In genomic region chr10:127665366-127666181, GRCm38 (mm10) we compare ENCODE assay signal across 8 mouse cellular contexts. TPM values are rescaled to one million over a fixed set of nuclear protein-coding genes. Genes with fewer than 3 reads are reported as not detected.
A peak's percentile ranks its signal among the peaks of the same experiment; 100 is the strongest.
DNase-seq lines count a peak whose midpoint lies in the region; ATAC-seq lines count a peak whose summit lies in the region.

No protein-coding gene starts in this region.

- peak; percentile 60 for DNase-seq in cerebellum, adult 11-12 months
- DNase-seq in cerebellum, postnatal 4 days (ENCODE audit: low spot score in 2 of 2), result no peak
- DNase-seq in urinary bladder, postnatal 4 days (ENCODE audit: low spot score in 2 of 2), result peak; percentile 30 to 58
- DNase-seq in urinary bladder, postnatal 14 days (ENCODE audit: low spot score), result no peak
- peak; percentile 30 to 48 for DNase-seq in heart, postnatal 10 days
- DNase-seq in left cerebral cortex, adult 8-10 months (ENCODE audit: low spot score in 2 of 2), result no peak

- H3K4me1 ChIP-seq in liver, embryonic 16.5 days (ENCODE audit: control insufficient read depth, low read depth, low read length), result peaks cover 31% of the 10 kb centered on the region
- peaks cover 59% of the 10 kb centered on the region for H3K4me1 ChIP-seq in stomach, embryonic 14.5 days (ENCODE audit: control insufficient read depth, insufficient read depth, low read length)

- H3K27ac ChIP-seq in liver, embryonic 16.5 days (ENCODE audit: low read length), result peak overlapping the region; percentile 84; the same call in 1 of the 2 replicates
- peak overlapping the region; percentile 98 for H3K27ac ChIP-seq in stomach, embryonic 14.5 days (ENCODE audit: low read length)

- no peak for ATAC-seq in liver, embryonic 16.5 days (ENCODE audit: low read depth)
- no peak for ATAC-seq in stomach, embryonic 14.5 days (ENCODE audit: insufficient number of reproducible peaks, insufficient read depth, low FRiP score, low read depth)

- H3K4me3 ChIP-seq in liver, embryonic 16.5 days (ENCODE audit: low read depth, low read length), result peak overlapping the region; percentile 59
- H3K4me3 ChIP-seq in stomach, embryonic 14.5 days (ENCODE audit: low read depth, low read length), result peak overlapping the region; percentile 73

- H3K4me2 ChIP-seq in liver, embryonic 16.5 days (ENCODE audit: low read depth, low read length), result peak overlapping the region; percentile 53
- H3K4me2 ChIP-seq in stomach, embryonic 14.5 days (replicated peaks; ENCODE audit: low read depth, low read length), result peak overlapping the region; percentile 73

- intact Hi-C loops in heart, postnatal 10 days (cut with DNase I), result loop anchor here (2.0 to 10.0 kb wide), 3 partner anchors 23 to 471 kb away; partner anchors contain the start of genes Arhgef25, Dtx3 and Stat6

- 9% methylated on average over 14 of the region's 14 CpGs for WGBS in liver, embryonic 16.5 days (ENCODE audit: insufficient replicate concordance)
- WGBS in stomach, embryonic 14.5 days, result 8% methylated on average over 14 of the region's 14 CpGs

- peak overlapping the region; percentile 44 for H3K9ac ChIP-seq in liver, embryonic 16.5 days (ENCODE audit: low read depth, low read length)
- H3K9ac ChIP-seq in stomach, embryonic 14.5 days (replicated peaks; ENCODE audit: low read depth, low read length), result peak overlapping the region; percentile 78

- H3K27me3 ChIP-seq in liver, embryonic 16.5 days (ENCODE audit: control insufficient read depth, insufficient read depth, low read depth, low read length), result peaks cover 66% of the 10 kb centered on the region
- H3K27me3 ChIP-seq in stomach, embryonic 14.5 days (ENCODE audit: control insufficient read depth, insufficient read depth, low read length), result no peaks in the 10 kb centered on the region

- no peaks in the 10 kb centered on the region for H3K36me3 ChIP-seq in liver, embryonic 16.5 days (ENCODE audit: control insufficient read depth, insufficient read depth)
- peaks cover 16% of the 10 kb centered on the region for H3K36me3 ChIP-seq in stomach, embryonic 14.5 days (ENCODE audit: control insufficient read depth, insufficient read depth, low read length)

- H3K9me3 ChIP-seq in liver, embryonic 16.5 days (replicated peaks; ENCODE audit: control insufficient read depth, low read length), result no peaks in the 10 kb centered on the region
- H3K9me3 ChIP-seq in stomach, embryonic 14.5 days (ENCODE audit: control insufficient read depth, low read depth, low read length), result no peaks in the 10 kb centered on the region

RNA-seq across cellular contexts. Expression of gene Nemp1, which starts 1.1 kb away (rescaled TPM):
- 1 to 10 TPM; 5.0 to 7.0 TPM for total RNA-seq in heart, postnatal 10 days (2021)
- polyA plus RNA-seq in liver, embryonic 16.5 days (2015; fragmentation: Nextera tagmentation; extraction: Ambion mirVana), result 6.7 and 7.1 TPM in 2 replicates
- polyA plus RNA-seq in stomach, embryonic 14.5 days (2014; fragmentation: Nextera tagmentation; extraction: Ambion mirVana), result 10.2 and 11.3 TPM in 2 replicates
- total RNA-seq in left cerebral cortex, adult 8-10 months (2022), result 1 to 10 TPM; 4.7 to 6.1 (median 5.1) TPM

RNA-seq across cellular contexts. Expression of gene Nab2, which starts 2.8 kb away (rescaled TPM):
- 10 to 100 TPM in 1 of 2 experiments, 1 to 10 TPM in 1; 8.5 to 11.7 TPM for total RNA-seq in heart, postnatal 10 days (2021)
- polyA plus RNA-seq in liver, embryonic 16.5 days (2015; fragmentation: Nextera tagmentation; extraction: Ambion mirVana), result 3.0 and 3.9 TPM in 2 replicates
- 9.2 and 11.1 TPM in 2 replicates for polyA plus RNA-seq in stomach, embryonic 14.5 days (2014; fragmentation: Nextera tagmentation; extraction: Ambion mirVana)
- 10 to 100 TPM; 36.5 to 55.0 (median 45.5) TPM for total RNA-seq in left cerebral cortex, adult 8-10 months (2022)

RNA-seq across cellular contexts. Expression of gene Stat6, which starts 22.8 kb away (rescaled TPM):
- total RNA-seq in heart, postnatal 10 days (2021), result 10 to 100 TPM; 45.9 to 46.8 TPM
- polyA plus RNA-seq in liver, embryonic 16.5 days (2015; fragmentation: Nextera tagmentation; extraction: Ambion mirVana), result 14.8 and 17.7 TPM in 2 replicates
- polyA plus RNA-seq in stomach, embryonic 14.5 days (2014; fragmentation: Nextera tagmentation; extraction: Ambion mirVana), result 24.7 and 26.5 TPM in 2 replicates
- total RNA-seq in left cerebral cortex, adult 8-10 months (2022), result 10 to 100 TPM; 13.5 to 17.1 (median 15.0) TPM

RNA-seq across cellular contexts. Expression of gene Myo1a, which starts 39.4 kb away (rescaled TPM):
- not detected for total RNA-seq in heart, postnatal 10 days (2021)
- polyA plus RNA-seq in liver, embryonic 16.5 days (2015; fragmentation: Nextera tagmentation; extraction: Ambion mirVana), result 0.11 and 0.55 TPM in 2 replicates
- polyA plus RNA-seq in stomach, embryonic 14.5 days (2014; fragmentation: Nextera tagmentation; extraction: Ambion mirVana), result 8.8 and 9.1 TPM in 2 replicates
- total RNA-seq in left cerebral cortex, adult 8-10 months (2022), result 1 to 10 TPM in 2 of 4 experiments, under 1 TPM in 2; 0.59 to 1.2 (median 0.94) TPM

RNA-seq across cellular contexts. Expression of gene Lrp1, which starts 44.6 kb away (rescaled TPM):
- total RNA-seq in heart, postnatal 10 days (2021), result 10 to 100 TPM; 95.8 to 96.3 TPM
- polyA plus RNA-seq in liver, embryonic 16.5 days (2015; fragmentation: Nextera tagmentation; extraction: Ambion mirVana), result 31.9 and 36.3 TPM in 2 replicates
- polyA plus RNA-seq in stomach, embryonic 14.5 days (2014; fragmentation: Nextera tagmentation; extraction: Ambion mirVana), result 98.0 and 99.3 TPM in 2 replicates
- total RNA-seq in left cerebral cortex, adult 8-10 months (2022), result 100 to 1,000 TPM; 295 to 337 (median 306) TPM

Comparison
In these comparisons a context has a peak if more than half of its experiments do, and no peak if none do; other contexts are left out.
1. DNase-seq: peak in cerebellum, adult 11-12 months (single experiment), urinary bladder, postnatal 4 days (2 of 2) and heart, postnatal 10 days (2 of 2); none in cerebellum, postnatal 4 days (0 of 2), urinary bladder, postnatal 14 days (single experiment) and left cerebral cortex, adult 8-10 months (0 of 2).